ENCODE assay signal across 35 mouse cellular contexts in genomic region chr12:36647514-36647913, GRCm38 (mm10).
"Had no signal": no experiment of that assay in that cellular context is flagged by ENCODE, and none has a peak within 500 bp of the region (broad histone marks: within the 10 kb centered on the region; RNA-seq: fewer than 3 reads in every experiment).

No protein-coding gene starts in this region.

- DNase-seq: heart, postnatal 10 days; heart, postnatal 14 days; heart, postnatal 36 days; heart, postnatal 4 days; kidney, adult 11 months; kidney, adult 18-20 months; kidney, adult 2 months; kidney, adult 8-10 months; kidney, adult 9 months; kidney, postnatal 10 days; kidney, postnatal 14 days; kidney, postnatal 25 days; kidney, postnatal 36 days; kidney, postnatal 4 days; layer of hippocampus, adult 9-11 months; layer of hippocampus, postnatal 36 days had no signal

- ATAC-seq: hindbrain, embryonic 16.5 days; hindbrain, postnatal 0 days; inflammation-experienced regulatory T-cells, adult 6 months; intestine, embryonic 15.5 days; intestine, embryonic 16.5 days; intestine, postnatal 0 days had no signal

- H3K9me3 ChIP-seq: heart, embryonic 10.5 days; heart, embryonic 12.5 days; heart, embryonic 13.5 days; heart, embryonic 15.5 days; hindbrain, embryonic 10.5 days; hindbrain, embryonic 12.5 days; hindbrain, embryonic 13.5 days; hindbrain, embryonic 15.5 days; intestine, embryonic 15.5 days; kidney, embryonic 15.5 days had no signal

- H3K27me3 ChIP-seq: heart, embryonic 12.5 days; heart, embryonic 13.5 days; heart, embryonic 15.5 days; hindbrain, embryonic 12.5 days; hindbrain, embryonic 13.5 days; hindbrain, embryonic 15.5 days; intestine, embryonic 15.5 days; kidney, embryonic 15.5 days had no signal

- H3K9ac ChIP-seq: heart, embryonic 12.5 days; heart, embryonic 13.5 days; heart, embryonic 15.5 days; hindbrain, embryonic 12.5 days; hindbrain, embryonic 13.5 days; hindbrain, embryonic 14.5 days; hindbrain, embryonic 15.5 days; intestine, embryonic 15.5 days; kidney, embryonic 15.5 days had no signal

- H3K27ac ChIP-seq: heart, embryonic 10.5 days; heart, embryonic 13.5 days; heart, embryonic 15.5 days; hindbrain, embryonic 10.5 days; hindbrain, embryonic 12.5 days; hindbrain, embryonic 13.5 days; hindbrain, embryonic 14.5 days; hindbrain, embryonic 15.5 days; hindbrain, postnatal 0 days; intestine, embryonic 15.5 days; kidney, embryonic 15.5 days; kidney, postnatal 0 days; layer of hippocampus, adult 2 months had no signal

- H3K4me3 ChIP-seq: heart, embryonic 10.5 days; heart, embryonic 12.5 days; heart, embryonic 13.5 days; heart, embryonic 15.5 days; hindbrain, embryonic 10.5 days; hindbrain, embryonic 12.5 days; hindbrain, embryonic 13.5 days; hindbrain, embryonic 15.5 days; intestine, embryonic 15.5 days; kidney, embryonic 15.5 days; layer of hippocampus, adult 2 months had no signal

- H3K36me3 ChIP-seq: heart, embryonic 10.5 days; heart, embryonic 12.5 days; heart, embryonic 13.5 days; heart, embryonic 15.5 days; hindbrain, embryonic 10.5 days; hindbrain, embryonic 12.5 days; hindbrain, embryonic 13.5 days; hindbrain, embryonic 15.5 days; intestine, embryonic 15.5 days; kidney, embryonic 15.5 days had no signal

- H3K4me1 ChIP-seq: heart, embryonic 10.5 days; heart, embryonic 12.5 days; heart, embryonic 13.5 days; heart, embryonic 15.5 days; hindbrain, embryonic 10.5 days; hindbrain, embryonic 12.5 days; hindbrain, embryonic 13.5 days; hindbrain, embryonic 15.5 days; intestine, embryonic 15.5 days; kidney, embryonic 15.5 days had no signal

- H3K4me2 ChIP-seq: heart, embryonic 11.5 days; heart, embryonic 12.5 days; heart, embryonic 13.5 days; heart, embryonic 15.5 days; hindbrain, embryonic 12.5 days; hindbrain, embryonic 13.5 days; hindbrain, embryonic 14.5 days; hindbrain, embryonic 15.5 days; intestine, embryonic 15.5 days; kidney, embryonic 15.5 days had no signal
